Mouse (Mus musculus) ES-CJ7 (cell line): Measurements from ENCODE around the gene Ubash3b.
A peak's percentile ranks its signal among the peaks of the same experiment; 100 is the strongest.

Experiments used
- DNase-seq: peaks from one replicate; pipeline ENCODE4 v3.0.0; 2011; ENCODE audit warnings: low read depth, low spot score

Ubash3b gene

GRCm38 (mm10) chr9:41007785-41008184, 153.7 kb downstream of the Ubash3b start:
- DNase-seq, result no peak

DNA sequence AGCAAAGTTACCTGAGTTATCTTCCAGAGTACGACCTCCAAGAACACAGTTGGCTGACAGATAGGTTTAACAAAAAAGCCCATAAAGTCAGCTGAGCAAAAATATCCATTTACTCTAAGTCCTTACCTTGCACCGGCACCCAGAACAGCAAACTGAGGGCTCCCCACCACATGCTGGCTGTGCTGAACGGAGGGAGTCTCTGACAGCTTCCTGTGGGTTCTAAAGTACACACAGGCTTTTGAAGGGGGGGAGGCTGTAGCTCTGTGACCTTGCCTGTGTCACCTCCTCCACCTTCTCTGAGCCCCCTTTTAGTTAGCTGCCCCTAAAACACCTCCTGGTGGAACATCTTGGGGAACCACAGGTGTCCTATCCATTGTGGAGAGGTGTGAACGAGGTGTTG, 157.1 kb downstream of the Ubash3b start, which contains the start of gene Crtam:
Gene Crtam, minus strand, starts transcription at position 214 of the 400 bp plus-strand sequence.
- no peak for DNase-seq

GRCm38 (mm10) chr9:40997116-40997779, 164.2 kb downstream of the Ubash3b start:
- DNase-seq, result no peak

GRCm38 (mm10) chr9:40994075-40994474, 167.4 kb downstream of the Ubash3b start:
- DNase-seq, result no peak

DNA sequence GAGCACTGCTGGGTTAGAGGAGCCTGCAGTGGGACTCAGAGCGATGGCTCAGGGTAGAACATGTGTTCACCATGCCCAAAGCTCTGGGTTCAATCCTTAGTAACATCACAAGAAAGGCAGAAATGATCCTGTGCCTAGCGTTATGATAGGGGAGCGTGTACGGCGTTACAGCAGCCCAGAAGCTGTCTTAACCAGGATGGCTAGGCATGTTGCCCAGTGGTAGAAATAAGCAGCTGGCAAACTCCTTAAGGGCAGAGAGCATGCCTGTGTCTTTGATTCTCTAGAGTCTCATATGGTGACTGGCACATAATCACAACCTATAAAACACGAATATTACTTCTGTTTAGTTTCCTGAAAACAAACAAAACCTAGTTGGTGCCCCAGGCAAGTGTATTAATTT, 170.0 kb downstream of the Ubash3b start:
- DNase-seq, result no peak

DNA sequence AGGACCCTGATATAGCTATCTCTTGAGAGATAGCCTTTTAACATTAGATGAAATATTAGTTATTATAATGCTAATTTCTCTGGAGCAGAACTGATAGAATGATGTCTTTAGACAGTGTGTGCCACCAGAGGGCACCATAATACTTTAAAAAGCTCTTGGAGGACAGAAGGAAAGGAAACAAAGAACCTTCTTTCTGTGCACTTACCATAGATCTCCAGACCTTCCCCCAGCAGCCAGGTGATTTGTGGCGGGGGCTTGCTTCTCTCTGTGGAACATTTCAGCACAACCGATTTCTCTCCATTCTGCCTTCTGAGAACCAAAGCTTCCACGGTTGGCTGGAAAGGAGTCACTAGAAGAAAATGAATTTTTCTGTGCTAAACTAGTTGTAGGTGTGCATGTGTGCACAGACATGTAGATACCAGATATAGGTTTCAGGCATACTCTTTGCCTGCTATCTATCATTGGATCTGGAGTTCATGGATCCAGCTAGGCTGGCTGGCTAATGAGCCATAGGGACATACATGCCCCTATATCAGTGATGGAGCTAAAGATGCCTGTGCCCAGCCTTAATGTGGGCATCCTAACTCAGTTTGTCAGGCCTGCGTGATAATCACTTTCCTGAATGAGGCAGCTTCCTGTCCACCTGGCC, 171.4 kb downstream of the Ubash3b start:
- DNase-seq, result peak; percentile 36

GRCm38 (mm10) chr9:40984313-40984712, 177.2 kb downstream of the Ubash3b start:
- no peak for DNase-seq

GRCm38 (mm10) chr9:40983758-40984157, 177.7 kb downstream of the Ubash3b start:
- no peak for DNase-seq

DNA sequence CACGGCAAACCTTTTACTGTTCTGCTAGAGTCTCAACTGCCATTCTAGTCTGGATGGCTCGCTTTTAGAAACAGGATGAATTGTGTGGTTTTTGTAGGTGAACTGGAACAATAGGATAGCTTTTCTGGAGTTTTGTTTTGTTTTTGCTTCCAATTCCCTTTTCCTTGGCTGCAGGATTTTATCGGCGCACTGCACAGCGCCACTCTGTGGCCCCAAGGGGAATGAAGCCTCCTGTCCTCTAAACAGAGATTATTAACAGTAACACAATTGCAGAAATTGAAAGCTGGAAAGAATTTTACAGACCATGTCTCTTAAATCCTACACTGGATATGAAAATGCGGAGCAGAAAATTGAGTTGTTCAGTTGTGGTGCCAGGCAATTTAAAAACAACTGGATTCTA, 179.0 kb downstream of the Ubash3b start:
- peak; percentile 18 for DNase-seq

DNA sequence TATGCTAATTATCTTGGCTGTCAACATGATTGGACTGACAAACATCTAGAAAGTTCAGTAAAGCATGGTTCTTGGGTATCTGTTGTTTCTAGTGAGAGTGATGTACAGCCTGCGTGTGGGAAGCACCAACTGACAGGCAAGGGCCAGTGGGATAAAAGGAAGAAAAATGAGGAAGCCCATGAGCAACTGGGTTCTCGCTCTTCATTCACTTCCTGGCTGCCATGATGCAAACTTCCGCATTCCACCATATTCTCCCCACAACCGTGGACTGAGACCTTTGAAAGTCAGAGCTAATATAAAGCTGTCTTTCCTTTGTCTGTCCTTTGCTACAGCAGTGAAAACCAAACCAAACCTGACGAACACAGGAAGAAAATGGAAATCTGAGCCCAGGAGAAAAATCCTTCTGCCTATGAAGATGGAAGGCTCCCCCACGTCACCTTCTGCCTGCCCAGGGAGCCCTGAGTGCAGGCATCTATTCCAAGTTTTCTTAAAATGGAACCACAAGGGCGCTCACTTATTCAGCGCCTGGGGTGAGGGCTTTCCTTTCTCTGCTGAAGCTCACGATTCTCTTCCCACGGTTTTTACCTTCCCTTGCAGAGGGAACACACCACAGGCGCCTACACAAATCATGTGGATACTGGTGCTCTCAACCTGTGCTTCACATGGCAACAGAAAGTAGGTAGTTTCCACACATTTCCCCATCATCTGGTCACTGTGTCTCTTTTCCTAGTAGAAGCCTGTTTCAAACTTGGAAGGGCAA, 187.3 kb downstream of the Ubash3b start:
- DNase-seq, result no peak

DNA sequence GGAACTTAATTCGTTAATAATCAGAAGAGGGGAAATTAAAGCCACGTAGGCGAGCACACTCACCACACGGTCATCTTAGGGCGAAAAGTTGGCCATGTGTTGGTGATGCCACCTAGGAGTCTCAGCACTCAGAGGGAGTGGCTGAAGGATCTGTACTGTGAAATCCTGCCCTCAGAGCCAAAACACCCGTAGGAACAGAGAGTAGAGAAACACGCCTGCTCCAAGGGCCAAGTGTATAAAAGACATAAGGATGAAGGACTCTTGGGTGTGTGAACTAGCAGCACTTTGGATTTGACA, 197.1 kb downstream of the Ubash3b start:
- peak; percentile 8 for DNase-seq

- DNase-seq, result peak; percentile 3
Measured at GRCm38 (mm10) chr9:40963586-40964417, 197.7 kb downstream of the Ubash3b start, which contains the start of gene Jhy. TSS of gene Jhy (minus strand) at chr9:40964118.

GRCm38 (mm10) chr9:40961401-40961800, 200.1 kb downstream of the Ubash3b start:
- no peak for DNase-seq
